Comparison of ENCODE assay signal across 8 mouse cellular contexts in the genomic region with DNA sequence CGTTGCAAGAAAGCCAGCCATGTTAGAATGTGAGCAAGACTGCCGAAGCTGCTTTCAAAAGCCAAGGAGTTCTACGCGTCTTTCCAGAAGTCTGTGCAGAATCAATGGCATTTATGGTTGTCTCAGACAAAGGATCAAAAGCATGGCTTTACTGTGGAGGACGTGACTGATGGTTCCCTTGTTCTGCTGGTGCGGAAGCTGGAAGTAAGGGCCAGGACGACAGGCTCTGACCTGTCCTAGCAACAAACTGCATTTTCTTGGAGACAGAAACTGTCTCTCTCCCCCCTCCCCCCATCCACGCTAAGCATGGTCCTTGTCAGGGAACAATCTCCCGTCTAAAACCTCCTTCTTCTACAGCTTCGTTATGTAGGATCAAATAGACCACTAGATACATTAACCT.
DNase-seq lines count a peak whose midpoint lies in the region; ATAC-seq and TF ChIP-seq lines count a peak whose summit lies in the region.
"Had no signal": no experiment of that assay in that cellular context is flagged by ENCODE, and none has a peak within 500 bp of the region (broad histone marks: within the 10 kb centered on the region; RNA-seq: fewer than 3 reads in every experiment).

No protein-coding gene starts in this region.

- TF ChIP-seq CTCF in lung, postnatal 0 days (IDR thresholded peaks at IDR 0.05), result no peak
- TF ChIP-seq CTCF in cerebellum, adult 2 months (IDR thresholded peaks at IDR 0.05; ENCODE audit: borderline replicate concordance, insufficient read depth, low read depth, low read length), result no peak

- no peak overlapping the region for H3K9ac ChIP-seq in lung, postnatal 0 days (replicated peaks; ENCODE audit: low read depth)
- peak overlapping the region; percentile 10; the same call in 1 of the 2 replicates for H3K9ac ChIP-seq in forebrain, embryonic 14.5 days (ENCODE audit: low read length)
- H3K9ac ChIP-seq in limb, embryonic 14.5 days (ENCODE audit: low read depth, low read length, severe bottlenecking), result peak overlapping the region; percentile 22; the same call in 1 of the 2 replicates

- intact Hi-C loops in left cerebral cortex, postnatal 14 days (cut with DNase I), result no loop called here

- no peaks in the 10 kb centered on the region for H3K4me1 ChIP-seq in lung, postnatal 0 days (ENCODE audit: insufficient read depth, low read depth, low read length)
- 0 out of 2 replicates have a peak, but pooled peaks cover 6% of the 10 kb centered on the region for H3K4me1 ChIP-seq in forebrain, embryonic 14.5 days (ENCODE audit: control insufficient read depth, insufficient read depth, low read length)
- peaks cover 10% of the 10 kb centered on the region for H3K4me1 ChIP-seq in limb, embryonic 14.5 days (ENCODE audit: control insufficient read depth, insufficient read depth, low read length)
- no peaks in the 10 kb centered on the region for H3K4me1 ChIP-seq in cerebellum, adult 2 months (ENCODE audit: control insufficient read depth, insufficient read depth, low read length)

- H3K36me3 ChIP-seq in lung, postnatal 0 days (ENCODE audit: insufficient read depth, low read length), result no peaks in the 10 kb centered on the region
- H3K36me3 ChIP-seq in forebrain, embryonic 14.5 days (ENCODE audit: control insufficient read depth, insufficient read depth, low read length), result no peaks in the 10 kb centered on the region
- no peaks in the 10 kb centered on the region for H3K36me3 ChIP-seq in limb, embryonic 14.5 days (ENCODE audit: control insufficient read depth, insufficient read depth, low read length)

- TF ChIP-seq POLR2A in limb, embryonic 14.5 days (IDR thresholded peaks at IDR 0.05; ENCODE audit: borderline replicate concordance, extremely low read depth, insufficient read depth, insufficient read length), result no peak
- TF ChIP-seq POLR2A in cerebellum, adult 2 months (IDR thresholded peaks at IDR 0.05; ENCODE audit: borderline replicate concordance, insufficient read depth, low read length), result no peak

- no peak overlapping the region for H3K27ac ChIP-seq in lung, postnatal 0 days (ENCODE audit: low read length)
- no peak overlapping the region for H3K27ac ChIP-seq in forebrain, embryonic 14.5 days (ENCODE audit: low read depth, low read length)
- no peak overlapping the region for H3K27ac ChIP-seq in limb, embryonic 14.5 days (replicated peaks; ENCODE audit: low read depth, low read length)
- no peak overlapping the region for H3K27ac ChIP-seq in cerebellum, adult 2 months (ENCODE audit: insufficient read depth, low read length)

- H3K9me3 ChIP-seq in lung, postnatal 0 days (ENCODE audit: low read length), result no peaks in the 10 kb centered on the region
- no peaks in the 10 kb centered on the region for H3K9me3 ChIP-seq in forebrain, embryonic 14.5 days (replicated peaks; ENCODE audit: control insufficient read depth, low read length)
- H3K9me3 ChIP-seq in limb, embryonic 14.5 days (ENCODE audit: control insufficient read depth, low read length), result no peaks in the 10 kb centered on the region

- TF ChIP-seq EP300 in lung, postnatal 0 days (IDR thresholded peaks at IDR 0.05), result no peak

- no peak overlapping the region; the same call in 1 of the 2 replicates for H3K4me3 ChIP-seq in lung, postnatal 0 days (ENCODE audit: low read depth, low read length)
- peak overlapping the region; percentile 0; the same call in 1 of the 2 replicates for H3K4me3 ChIP-seq in forebrain, embryonic 14.5 days (ENCODE audit: low read depth, low read length)
- peak overlapping the region; percentile 16 for H3K4me3 ChIP-seq in limb, embryonic 14.5 days (replicated peaks; ENCODE audit: low read length)
- H3K4me3 ChIP-seq in cerebellum, adult 2 months (replicated peaks; ENCODE audit: insufficient read depth, low read depth, low read length), result no peak overlapping the region

- WGBS in lung, postnatal 0 days, result 21% methylated on average over 10 of the region's 10 CpGs
- WGBS in forebrain, embryonic 14.5 days, result 10% methylated on average over 10 of the region's 10 CpGs
- 13% methylated on average over 10 of the region's 10 CpGs for WGBS in limb, embryonic 14.5 days
- WGBS in cerebellum, adult 2 months, result 24% methylated on average over 10 of the region's 10 CpGs

- H3K27me3 ChIP-seq in lung, postnatal 0 days (replicated peaks; ENCODE audit: insufficient read depth, low read length), result no peaks in the 10 kb centered on the region
- H3K27me3 ChIP-seq in forebrain, embryonic 14.5 days (replicated peaks; ENCODE audit: control insufficient read depth, insufficient read depth, low read length), result no peaks in the 10 kb centered on the region
- H3K27me3 ChIP-seq in limb, embryonic 14.5 days (ENCODE audit: control insufficient read depth, insufficient read depth, low read length), result no peaks in the 10 kb centered on the region
- H3K27me3 ChIP-seq in cerebellum, adult 2 months (ENCODE audit: control insufficient read depth, insufficient read depth, low read length), result no peaks in the 10 kb centered on the region

- DNase-seq in lung, postnatal 0 days (ENCODE audit: low spot score), result no peak
- DNase-seq in lung, postnatal 10 days, result no peak
- DNase-seq in forebrain, embryonic 14.5 days (ENCODE audit: low spot score), result peak; percentile 63
- DNase-seq in limb, embryonic 14.5 days (ENCODE audit: low spot score), result no peak
- DNase-seq in left cerebral cortex, postnatal 14 days (ENCODE audit: low spot score in 2 of 2), result no peak
- DNase-seq in cerebellum, adult 2 months, result no peak
- DNase-seq in thymus, postnatal 36 days, result no peak
- DNase-seq: left cerebral cortex, postnatal 4 days had no signal

- ATAC-seq in lung, postnatal 0 days, result no peak
- ATAC-seq in forebrain, embryonic 14.5 days, result peak; percentile 74
- no peak for ATAC-seq in limb, embryonic 14.5 days (ENCODE audit: low FRiP score, low read depth)

- H3K4me2 ChIP-seq in lung, postnatal 0 days (replicated peaks; ENCODE audit: low read depth, low read length), result peak overlapping the region; percentile 48
- peak overlapping the region; percentile 36 for H3K4me2 ChIP-seq in forebrain, embryonic 14.5 days (ENCODE audit: low read length)
- peak overlapping the region; percentile 40 for H3K4me2 ChIP-seq in limb, embryonic 14.5 days (replicated peaks; ENCODE audit: low read depth, low read length, severe bottlenecking)

Comparison
In these comparisons a context has a peak if more than half of its experiments do, and no peak if none do; other contexts are left out.
1. H3K4me3 ChIP-seq: peak in forebrain, embryonic 14.5 days (single experiment) and limb, embryonic 14.5 days (single experiment); none in lung, postnatal 0 days (single experiment) and cerebellum, adult 2 months (single experiment).
2. Peak in every context shown above with its lines, with median percentiles within 50 percentile points of each other: H3K4me2 ChIP-seq.